Mouse (Mus musculus) liver, adult 2 months (tissue): ENCODE results near the gene Dnajc11.

Experiments used
- CTCF ChIP-seq: fragments of 200-500 bp; IDR thresholded peaks from 2 replicates; pipeline ENCODE4 v1.5.1; 2011; ENCODE audit warnings: low read depth, low read length, control low read depth
- POLR2A ChIP-seq: fragments of 200-500 bp; IDR thresholded peaks from 2 replicates; pipeline ENCODE4 v1.6.1; 2011; ENCODE audit warnings: low read length, control low read depth; ENCODE audit not compliant: insufficient read depth; ENCODE audit errors: extremely low read depth

DNA sequence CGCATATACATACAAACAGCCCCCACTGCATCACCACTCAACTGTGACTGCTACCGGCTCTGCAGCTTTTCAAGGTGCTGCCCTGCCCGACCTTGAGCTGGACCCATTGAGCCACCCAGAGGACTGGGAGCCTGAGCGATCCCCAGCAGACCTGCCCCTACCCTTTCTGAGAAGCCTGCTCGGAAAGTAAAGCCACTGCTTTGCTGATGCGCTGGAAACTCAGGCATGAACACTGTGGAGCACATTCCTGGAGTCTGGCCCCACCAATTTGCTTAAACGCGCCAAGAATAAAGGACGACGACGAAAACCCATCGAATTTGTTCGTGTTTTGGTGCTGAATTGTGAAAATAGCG, 74.6 kb downstream of the Dnajc11 start:
- TF ChIP-seq CTCF: no peak
- no peak for TF ChIP-seq POLR2A
